Mouse (Mus musculus): ENCODE measurements around the gene Rtn4rl1.

DNA sequence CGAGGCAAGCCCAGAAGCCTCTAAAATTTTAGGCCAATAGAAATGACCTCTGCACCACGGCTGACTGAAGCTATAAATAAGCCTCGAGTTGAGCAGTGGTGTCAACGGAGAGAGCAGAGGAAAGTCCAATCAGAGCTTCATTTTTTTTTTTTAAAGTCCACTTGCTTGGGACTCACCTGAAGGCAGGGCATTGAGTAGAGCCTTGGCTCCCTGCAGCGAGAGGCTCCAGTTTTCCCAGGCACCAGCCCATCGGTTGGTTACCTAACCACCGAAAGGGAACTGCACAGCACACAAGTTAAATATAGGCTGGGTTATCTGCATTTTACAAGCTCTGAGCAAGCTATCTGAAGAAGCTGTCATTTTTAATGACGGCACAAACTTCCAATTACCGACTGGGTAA lies 101.3 kb downstream of the Rtn4rl1 start:
- TF ChIP-seq CTCF (IDR thresholded peaks at IDR 0.05; ENCODE audit: low read depth) (no peak), EP300 (IDR thresholded peaks at IDR 0.05; ENCODE audit: low read depth) (no peak)

Measured in liver, postnatal 0 days (tissue).